Mouse (Mus musculus) CH12.LX (cell line): ENCODE data around the gene Kcnj2. TPM values are rescaled to one million over a fixed set of nuclear protein-coding genes. Genes with fewer than 3 reads are reported as not detected.

Experiments
- DNase-seq: peaks from one replicate; pipeline ENCODE4 v3.0.0-alpha.2; 2013; ENCODE audit errors: extremely low read depth
- H3K27ac ChIP-seq: 2 replicates; pipeline ENCODE4 v1.5.1; 2012; ENCODE audit warnings: low read depth, mild to moderate bottlenecking, control low read depth, moderate library complexity; ENCODE audit not compliant: insufficient read depth
- H3K27me3 ChIP-seq: replicated peaks from 2 replicates; pipeline ENCODE3; 2012; ENCODE audit warnings: inconsistent platforms
- H3K36me3 ChIP-seq, 2 experiments: replicated peaks in 1 of 2; 2 replicates each; pipeline versions ENCODE3 to v1.6.1; 2012; ENCODE audit warnings: inconsistent platforms in 1 of 2, low read length in 1 of 2, mild to moderate bottlenecking in 1 of 2, mixed read lengths in 1 of 2, moderate library complexity in 1 of 2; ENCODE audit not compliant: control insufficient read depth in 1 of 2, insufficient read depth in 1 of 2
- H3K4me1 ChIP-seq, 2 experiments: 2 replicates each; pipeline ENCODE4 v1.6.1; 2012; ENCODE audit warnings: inconsistent platforms in 1 of 2, moderate library complexity in 1 of 2; ENCODE audit not compliant: insufficient read depth in 2 of 2, control insufficient read depth in 1 of 2
- H3K4me2 ChIP-seq: 2 replicates; pipeline ENCODE4 v1.6.1; 2012; ENCODE audit warnings: low read depth, mild to moderate bottlenecking, control low read depth; ENCODE audit not compliant: poor library complexity, insufficient read depth, severe bottlenecking
- H3K4me3 ChIP-seq, 3 experiments: fragments of 150-350 bp in 1 of 3; sonication (generic) in 1 of 3; replicated peaks in 1 of 3; 2 replicates each; pipeline versions ENCODE3 to v1.5.1; 2011 to 2012; ENCODE audit warnings: low read depth in 2 of 3, low read length in 2 of 3, mild to moderate bottlenecking in 2 of 3, moderate library complexity in 2 of 3, control low read depth in 1 of 3, improper control_type of control experiment in 1 of 3, inconsistent platforms in 1 of 3, mixed read lengths in 1 of 3; ENCODE audit not compliant: poor library complexity in 1 of 3
- H3K79me2 ChIP-seq: replicated peaks from 2 replicates; pipeline ENCODE4 v1.6.1; 2012; ENCODE audit warnings: mild to moderate bottlenecking, moderate library complexity; ENCODE audit not compliant: control insufficient read depth, poor library complexity, insufficient read depth, severe bottlenecking; ENCODE audit errors: extremely low read depth
- H3K9ac ChIP-seq: 2 replicates; pipeline ENCODE4 v1.6.1; 2012; ENCODE audit warnings: low read depth, mild to moderate bottlenecking, control low read depth, moderate library complexity; ENCODE audit not compliant: insufficient read depth
- H3K9me3 ChIP-seq: replicated peaks from 2 replicates; pipeline ENCODE3; 2012; ENCODE audit warnings: low read length, inconsistent platforms, mixed read lengths
- CTCF ChIP-seq, 2 experiments: IDR thresholded peaks in 1 of 2; conservative IDR thresholded peaks in 1 of 2; 2 replicates each; pipeline ENCODE4 v1.5.1; 2011 to 2012; ENCODE audit warnings: low read depth in 2 of 2, low read length in 2 of 2, improper control_type of control experiment in 1 of 2, inconsistent platforms in 1 of 2, mild to moderate bottlenecking in 1 of 2, moderate library complexity in 1 of 2
- E2F4 ChIP-seq: IDR thresholded peaks from 2 replicates; pipeline ENCODE4 v1.6.1; 2011; ENCODE audit warnings: low read depth, low read length, improper control_type of control experiment; ENCODE audit not compliant: insufficient replicate concordance
- ETS1 ChIP-seq: conservative IDR thresholded peaks from 2 replicates; pipeline ENCODE4 v1.6.1; 2012; ENCODE audit warnings: low read depth, mild to moderate bottlenecking, inconsistent platforms, low read length, improper control_type of control experiment, moderate library complexity
- KAT2A ChIP-seq: IDR thresholded peaks from 2 replicates; pipeline ENCODE4 v1.6.1; 2012; ENCODE audit warnings: low read length, improper control_type of control experiment, inconsistent platforms; ENCODE audit not compliant: insufficient replicate concordance
- MAFK ChIP-seq: IDR thresholded peaks from 2 replicates; pipeline ENCODE4 v1.6.1; 2011; ENCODE audit warnings: low read length, improper control_type of control experiment; ENCODE audit not compliant: insufficient replicate concordance
- MAZ ChIP-seq: IDR thresholded peaks from 2 replicates; pipeline ENCODE4 v1.6.1; 2012; ENCODE audit warnings: low read depth, mild to moderate bottlenecking, inconsistent platforms, low read length, improper control_type of control experiment, moderate library complexity
- MXI1 ChIP-seq: IDR thresholded peaks from 2 replicates; pipeline ENCODE4 v1.6.1; 2011; ENCODE audit warnings: mild to moderate bottlenecking, low read depth, low read length, improper control_type of control experiment
- NELFE ChIP-seq: IDR thresholded peaks from 2 replicates; pipeline ENCODE4 v1.6.1; 2011; ENCODE audit warnings: low read depth, low read length, improper control_type of control experiment
- NRF1 ChIP-seq: IDR thresholded peaks from 2 replicates; pipeline ENCODE4 v1.6.1; 2014; ENCODE audit warnings: low read depth, mild to moderate bottlenecking, inconsistent platforms, low read length, improper control_type of control experiment, moderate library complexity
- RAD21 ChIP-seq: IDR thresholded peaks from 2 replicates; pipeline ENCODE4 v1.6.1; 2011; ENCODE audit warnings: low read depth, mild to moderate bottlenecking, low read length, improper control_type of control experiment, moderate library complexity
- RCOR1 ChIP-seq: conservative IDR thresholded peaks from 2 replicates; pipeline ENCODE4 v1.6.1; 2012; ENCODE audit warnings: low read depth, mild to moderate bottlenecking, inconsistent platforms, low read length, improper control_type of control experiment
- SMC3 ChIP-seq: IDR thresholded peaks from 2 replicates; pipeline ENCODE4 v1.6.1; 2011; ENCODE audit warnings: low read depth, low read length, improper control_type of control experiment
- TBP ChIP-seq: conservative IDR thresholded peaks from 2 replicates; pipeline ENCODE4 v1.6.1; 2011; ENCODE audit warnings: low read depth, low read length, improper control_type of control experiment
- TCF12 ChIP-seq: IDR thresholded peaks from 2 replicates; pipeline ENCODE4 v1.6.1; 2014; ENCODE audit warnings: low read depth, mild to moderate bottlenecking, inconsistent platforms, low read length, improper control_type of control experiment
- USF1 ChIP-seq: IDR thresholded peaks from 2 replicates; pipeline ENCODE4 v1.6.1; 2014; ENCODE audit warnings: low read depth, mild to moderate bottlenecking, inconsistent platforms, low read length, improper control_type of control experiment
- USF2 ChIP-seq: conservative IDR thresholded peaks from 2 replicates; pipeline ENCODE4 v1.6.1; 2011; ENCODE audit warnings: low read depth, low read length, improper control_type of control experiment
- ZC3H11A ChIP-seq: IDR thresholded peaks from 2 replicates; pipeline ENCODE4 v1.6.1; 2012; ENCODE audit warnings: low read depth, mild to moderate bottlenecking, inconsistent platforms, low read length, improper control_type of control experiment
- ZKSCAN1 ChIP-seq: IDR thresholded peaks from 2 replicates; pipeline ENCODE4 v1.6.1; 2012; ENCODE audit warnings: low read depth, inconsistent platforms, low read length, improper control_type of control experiment, borderline replicate concordance
- dilution Hi-C: fragments of 300-500 bp; cut with MboI; formaldehyde crosslinking; loops from 2 replicates; pipeline ENCODE4 v1.14.3; 2020; ENCODE audit warnings: low sequenced_read_pairs; ENCODE audit not compliant: extremely low pct_unique_long_range_greater_than_20kb, extremely low pct_ligation_motif_present
- in situ Hi-C: fragments of 300-500 bp; cut with MboI; formaldehyde crosslinking; loops from 3 replicates; pipeline ENCODE4 v1.14.3; 2019; ENCODE audit warnings: low sequenced_read_pairs, low pct_ligation_motif_present, low pct_unique_long_range_greater_than_20kb, mixed read lengths
- polyA plus RNA-seq: library from polyadenylated mRNA; unstranded; fragments of >175 nt; gene quantifications from 2 replicates; pipeline ENCODE4 v1.2.1, GENCODE M21; 2012; ENCODE audit warnings: low read depth; ENCODE audit not compliant: insufficient read length
- total RNA-seq, 2 experiments: library from RNA; depleted of rRNA; stranded (reverse); fragments of 300-350 nt in 1 of 2; fragments of >200 nt in 1 of 2; gene quantifications; 2 replicates each; pipeline ENCODE4 v1.2.3; 2012 to 2014

The Kcnj2 gene
- total and polyA plus RNA-seq, 3 experiments = under 0.01 to 0.11 (median 0.09) TPM

GRCm38 (mm10) chr11:111022681-111023281, 43.2 kb upstream of the Kcnj2 start:
- TF ChIP-seq MAZ = no peak
- TF ChIP-seq RCOR1 = no peak
- no peak for TF ChIP-seq USF2
- no peak for TF ChIP-seq RAD21
- no peak for TF ChIP-seq NRF1
- TF ChIP-seq NELFE = no peak
- TF ChIP-seq USF1 = no peak
- no peak for TF ChIP-seq KAT2A
- no peak for TF ChIP-seq ETS1
- no peak for TF ChIP-seq ZKSCAN1
- no peak for TF ChIP-seq E2F4
- TF ChIP-seq TBP = no peak
- TF ChIP-seq MXI1 = no peak
- no peak overlapping the region for H3K27ac ChIP-seq
- H3K36me3 ChIP-seq = no peaks in the 10 kb centered on the region
- H3K79me2 ChIP-seq = no peaks in the 10 kb centered on the region
- no peak for DNase-seq
- no peak overlapping the region for H3K4me3 ChIP-seq
- no peak overlapping the region for H3K9ac ChIP-seq
- in situ Hi-C loops (no loop called here), dilution Hi-C loops (no loop called here)
- no peaks in the 10 kb centered on the region for H3K9me3 ChIP-seq
- H3K4me2 ChIP-seq = no peak overlapping the region
- no peaks in the 10 kb centered on the region for H3K4me1 ChIP-seq
- no peaks in the 10 kb centered on the region for H3K27me3 ChIP-seq

DNA sequence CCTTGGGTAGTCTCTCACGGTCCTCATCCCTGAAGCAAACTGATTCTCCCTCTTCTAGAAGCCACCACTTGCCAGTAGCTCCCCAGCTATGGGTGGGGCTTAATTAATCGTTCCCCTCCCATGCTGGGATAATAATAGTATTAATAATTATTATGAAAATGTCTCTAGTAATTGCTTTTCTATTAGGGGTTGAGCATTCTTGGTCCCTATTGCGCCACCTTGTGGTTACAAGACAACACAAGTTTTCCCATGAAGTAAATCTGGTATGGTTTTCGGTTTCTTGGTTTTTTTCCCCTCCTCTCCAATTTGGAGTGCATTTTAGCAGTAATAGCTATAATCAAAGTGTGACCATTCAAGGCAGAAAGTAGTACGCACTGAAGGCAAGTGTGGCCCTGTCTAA, 23.8 kb upstream of the Kcnj2 start:
- H3K36me3 ChIP-seq = no peaks in the 10 kb centered on the region
- in situ Hi-C loops (loop anchor here (10.0 kb wide), 1 partner anchor 477 kb away; no protein-coding TSS in a partner anchor), dilution Hi-C loops (no loop called here)
- no peak overlapping the region for H3K4me3 ChIP-seq
- TF ChIP-seq SMC3 (peak; percentile 83), CTCF (conservative IDR thresholded peaks at IDR 0.05 in 1 of 2, IDR thresholded peaks at IDR 0.05 in 1 of 2; ENCODE audit: low read depth in 2 of 2, low read length in 2 of 2) (peak; percentile 68 to 72), RAD21 (peak; percentile 71), MAFK (no peak), NELFE (no peak), ZC3H11A (no peak), TCF12 (no peak)
- no peak overlapping the region for H3K4me2 ChIP-seq
- no peak overlapping the region for H3K9ac ChIP-seq
- peak; percentile 61 for DNase-seq
- H3K27me3 ChIP-seq = no peaks in the 10 kb centered on the region
- no peak overlapping the region for H3K27ac ChIP-seq
- H3K79me2 ChIP-seq = no peaks in the 10 kb centered on the region
- H3K4me1 ChIP-seq = no peaks in the 10 kb centered on the region
- H3K9me3 ChIP-seq = no peaks in the 10 kb centered on the region
